Mouse (Mus musculus) thymus, adult 18-20 months (tissue): ENCODE measurements around the gene Glrx2.

ENCODE experiments used
- DNase-seq, 2 experiments: peaks; one replicate each; pipeline ENCODE4 v3.0.0; 2022; ENCODE audit warnings: mixed read lengths in 2 of 2

Glrx2 gene

GRCm38 (mm10) chr1:143762159-143762558 lies 46.0 kb downstream of the Glrx2 start:
- DNase-seq, result no peak

- no peak for DNase-seq
Observed at GRCm38 (mm10) chr1:143764443-143764842, 48.3 kb downstream of the Glrx2 start.

DNA sequence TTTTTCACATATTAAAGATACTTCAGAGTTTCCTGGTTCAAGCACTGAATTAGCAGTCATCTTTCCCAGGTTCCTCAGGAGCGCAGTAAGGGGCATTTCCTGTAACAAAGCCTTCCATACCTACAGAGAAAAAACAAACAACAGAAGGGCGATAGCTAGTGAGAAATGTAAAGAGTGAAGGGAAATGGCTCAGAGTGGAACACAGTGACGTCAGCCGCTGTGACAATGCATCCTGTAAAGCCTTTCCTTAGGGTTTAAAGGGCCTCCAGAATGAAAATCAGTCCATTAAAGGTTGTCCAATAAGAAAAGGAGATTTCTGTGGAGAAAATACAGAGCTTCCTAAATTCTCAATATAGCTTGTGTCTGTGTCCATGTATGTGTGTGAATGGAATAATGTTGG lies 49.7 kb downstream of the Glrx2 start:
- no peak for DNase-seq

DNA sequence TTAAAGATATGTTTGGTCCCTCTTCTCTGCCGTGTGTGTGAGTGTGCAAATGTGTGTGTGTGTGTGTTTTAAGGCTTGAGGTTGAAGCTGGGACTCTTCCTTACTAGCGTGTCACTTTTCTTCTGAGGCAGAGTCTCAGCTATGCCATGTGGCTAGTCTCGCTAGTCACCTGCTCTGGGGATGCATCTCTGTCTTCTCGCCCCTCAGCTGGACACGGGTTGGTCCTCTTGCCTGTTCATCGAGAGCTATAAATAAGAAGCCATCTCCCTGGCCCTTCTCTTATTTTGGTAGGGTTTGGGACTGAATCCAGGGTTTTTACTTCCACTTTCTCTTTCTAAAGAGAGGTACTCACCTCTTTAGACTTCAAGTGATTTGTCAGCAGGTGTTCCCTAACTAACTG lies 50.1 kb downstream of the Glrx2 start:
- no peak for DNase-seq

GRCm38 (mm10) chr1:143770444-143771109 lies 54.4 kb downstream of the Glrx2 start:
- DNase-seq, result no peak

DNA sequence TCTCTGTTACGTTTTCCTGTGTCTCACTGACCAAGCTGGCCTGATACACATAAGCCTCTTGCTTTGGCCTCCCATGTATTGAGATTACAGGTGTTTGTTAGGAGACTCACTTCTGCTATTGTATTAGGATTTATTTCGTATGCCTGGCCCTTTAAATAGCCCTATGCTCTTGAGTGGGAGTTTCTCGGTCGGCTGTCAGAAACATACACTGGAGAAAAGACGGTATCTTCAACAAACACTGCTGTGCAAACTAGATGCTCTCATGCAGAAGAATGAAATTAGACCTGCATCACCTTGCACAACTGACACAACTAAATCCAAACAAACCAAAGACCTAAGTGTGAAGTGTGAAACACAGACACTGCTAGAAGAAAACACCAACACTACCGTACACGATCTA lies 56.9 kb downstream of the Glrx2 start:
- no peak for DNase-seq

GRCm38 (mm10) chr1:143773909-143774308 lies 57.8 kb downstream of the Glrx2 start:
- no peak for DNase-seq

DNA sequence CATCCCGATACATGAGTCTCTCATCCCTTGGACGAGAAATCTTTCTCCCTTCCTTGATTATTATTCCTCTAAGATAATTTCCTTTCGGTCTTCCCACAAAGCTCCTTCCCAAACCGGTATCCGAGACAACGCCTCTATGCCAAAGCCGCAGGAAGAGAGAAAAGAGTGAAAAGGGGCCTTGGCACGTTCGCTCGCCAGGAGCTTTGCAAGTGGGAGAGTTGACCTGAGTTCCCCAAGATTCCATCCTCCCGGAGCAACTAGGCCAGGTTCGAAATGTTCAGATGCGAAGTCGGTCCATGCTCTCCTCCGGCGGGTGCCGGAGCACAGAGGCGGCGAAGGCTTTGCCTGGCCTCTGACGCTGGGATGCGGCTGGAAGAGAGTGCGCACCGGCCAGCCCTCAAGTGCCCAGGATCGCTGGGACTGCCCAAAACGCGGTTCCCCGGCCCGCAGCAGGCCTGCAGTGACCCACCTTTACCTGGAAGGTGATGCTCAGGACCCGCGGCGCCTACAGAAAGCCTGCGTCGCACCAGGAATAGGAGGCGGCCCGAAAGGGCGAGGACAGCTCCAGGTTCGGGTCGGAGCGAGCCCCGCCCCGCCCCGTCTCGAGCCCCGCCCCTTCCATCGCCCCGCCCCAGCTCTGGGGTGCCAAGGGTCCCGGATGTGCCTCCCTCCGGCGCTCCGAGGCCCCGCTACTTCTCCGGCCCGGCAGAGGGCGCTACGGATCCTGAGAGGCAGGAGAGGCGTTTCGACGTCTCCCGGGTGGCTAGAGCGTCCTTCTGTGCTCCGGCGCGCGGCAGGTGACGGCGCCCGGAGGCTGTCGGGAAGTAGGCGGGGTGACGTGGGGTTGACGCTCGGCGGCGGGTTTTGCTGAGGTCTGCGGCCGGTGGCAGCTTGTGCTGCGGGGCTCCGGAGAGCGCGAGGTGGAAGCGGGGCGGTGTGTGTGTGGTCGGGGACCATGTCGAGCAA lies 60.6 kb downstream of the Glrx2 start, which contains the start of the genes Trove2 and Uchl5:
Gene Trove2 (minus strand): TSS at position 623 of the 966 bp plus-strand sequence.
Gene Uchl5 (plus strand): TSS at position 827 of the 966 bp plus-strand sequence.
- peak; percentile 96 for DNase-seq

- no peak for DNase-seq
Observed at GRCm38 (mm10) chr1:143777558-143778218, 61.5 kb downstream of the Glrx2 start.

DNA sequence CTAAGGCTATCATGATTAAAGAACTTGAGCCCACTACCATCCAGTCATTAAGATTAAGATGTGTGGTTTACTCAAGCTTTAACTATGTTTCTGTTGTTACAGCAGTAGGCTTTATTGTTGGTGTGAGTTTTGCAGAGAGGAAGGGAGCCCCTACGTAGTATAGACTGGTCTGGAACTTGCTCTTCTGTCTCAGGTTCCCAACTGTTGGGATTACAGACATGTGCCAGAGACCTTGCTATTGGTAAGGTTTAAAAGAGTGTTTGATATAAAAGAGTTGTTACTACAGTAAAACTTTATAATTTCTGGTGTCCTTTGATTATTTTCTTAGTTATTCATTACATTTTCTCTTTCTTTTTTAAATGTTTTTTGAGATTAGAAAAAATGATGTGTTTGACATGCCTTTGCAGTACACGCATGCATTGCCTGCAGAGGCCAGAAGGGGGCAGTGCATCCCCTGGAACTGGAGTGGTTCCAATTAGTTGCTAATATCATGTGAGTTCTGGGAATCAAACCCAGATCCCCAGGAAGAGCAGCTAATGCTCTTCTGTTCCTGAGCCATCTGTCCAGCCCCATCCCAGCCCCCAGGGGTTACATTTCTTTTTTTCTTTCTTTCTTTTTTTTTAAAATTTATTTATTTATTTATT lies 72.6 kb downstream of the Glrx2 start:
- peak; percentile 12 to 19 for DNase-seq
